Mouse (Mus musculus): ENCODE data around the gene Zbtb49.

The Zbtb49 gene

GRCm38 (mm10) chr5:38194946-38195345, 25.3 kb downstream of the Zbtb49 start:
- no peak for DNase-seq

- no peak for DNase-seq
These were observed 29.4 kb downstream of the Zbtb49 start for GRCm38 (mm10) chr5:38190907-38191306.

GRCm38 (mm10) chr5:38187006-38187405, 33.3 kb downstream of the Zbtb49 start:
- no peak for DNase-seq

DNA sequence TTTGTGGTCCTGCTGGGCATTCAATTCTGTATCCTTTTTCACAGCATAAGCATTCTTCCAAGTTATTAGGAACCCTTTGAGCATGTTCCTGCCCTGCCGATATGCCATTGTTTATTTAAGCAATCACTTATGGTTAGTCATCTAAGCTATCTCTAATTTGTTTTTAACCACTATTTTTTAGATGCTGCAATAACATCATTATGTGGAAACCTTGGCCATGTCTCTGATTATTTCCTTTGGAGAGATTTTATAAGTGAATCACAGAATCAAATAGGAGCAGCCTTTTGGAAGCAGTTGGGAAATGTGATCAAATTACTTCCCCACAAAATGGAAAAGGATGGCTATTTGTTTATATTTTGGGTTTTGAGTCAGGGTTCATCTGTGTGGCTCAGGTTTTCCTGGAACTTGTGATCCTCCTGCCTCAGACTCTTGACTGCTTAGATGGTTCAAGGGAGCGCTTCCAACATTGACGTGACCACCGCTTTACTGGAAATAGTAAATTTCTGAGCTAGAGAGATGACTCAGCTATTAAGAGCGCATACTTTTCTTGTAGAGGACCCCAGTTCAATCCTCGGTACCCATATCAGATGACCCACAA, 35.5 kb downstream of the Zbtb49 start:
- DNase-seq: no peak

DNA sequence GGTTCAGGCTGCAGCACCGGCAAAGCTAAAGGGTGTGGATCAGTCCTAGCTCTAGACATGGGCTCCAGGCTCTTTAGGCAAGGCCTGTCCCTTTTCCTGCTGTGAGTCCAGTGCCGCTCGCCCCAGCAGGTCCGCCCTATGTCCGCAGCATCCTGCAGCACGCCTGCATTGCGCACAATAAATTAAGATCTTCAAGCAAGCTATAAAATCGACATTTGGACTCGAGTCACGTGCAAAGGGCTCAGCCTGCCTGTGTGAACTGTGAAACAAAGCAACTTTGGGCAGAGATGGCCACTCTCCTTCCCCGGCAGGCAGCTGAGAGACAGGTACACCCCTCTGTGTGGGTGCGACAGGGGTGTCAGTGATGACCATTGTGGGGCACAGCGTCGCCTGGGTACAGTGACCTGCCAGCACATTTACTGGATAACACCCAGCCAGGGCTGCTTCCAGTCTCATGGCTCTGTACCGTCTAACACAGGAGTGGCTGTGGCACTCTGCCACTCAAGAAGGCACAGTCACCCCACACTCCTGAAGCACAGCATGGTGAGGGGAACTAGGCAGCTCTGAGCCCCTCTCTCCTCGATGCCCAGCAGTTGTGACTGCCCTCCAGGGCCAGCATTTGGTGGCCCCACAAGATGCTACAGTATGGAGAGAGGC, 45.9 kb downstream of the Zbtb49 start:
- no peak for DNase-seq

DNA sequence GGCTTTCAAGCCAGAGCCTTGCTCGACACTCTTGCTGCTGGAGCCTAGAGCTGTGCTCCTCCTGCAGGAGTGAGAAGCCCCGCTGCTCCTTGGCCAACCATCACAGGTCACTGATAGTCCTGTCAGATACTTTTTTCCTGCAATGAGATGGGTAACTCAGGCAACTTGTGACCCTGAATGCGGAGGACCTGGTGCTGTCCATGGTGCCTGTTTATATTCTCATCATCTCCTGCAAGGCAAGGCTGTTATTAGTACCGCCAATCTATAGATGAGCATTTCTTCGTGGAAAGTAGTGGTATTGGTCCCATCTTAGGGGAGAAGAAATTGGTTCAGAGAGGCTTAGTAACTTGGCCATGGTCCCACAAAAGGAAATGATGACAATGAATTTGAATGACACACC, 46.5 kb downstream of the Zbtb49 start:
- no peak for DNase-seq

DNA sequence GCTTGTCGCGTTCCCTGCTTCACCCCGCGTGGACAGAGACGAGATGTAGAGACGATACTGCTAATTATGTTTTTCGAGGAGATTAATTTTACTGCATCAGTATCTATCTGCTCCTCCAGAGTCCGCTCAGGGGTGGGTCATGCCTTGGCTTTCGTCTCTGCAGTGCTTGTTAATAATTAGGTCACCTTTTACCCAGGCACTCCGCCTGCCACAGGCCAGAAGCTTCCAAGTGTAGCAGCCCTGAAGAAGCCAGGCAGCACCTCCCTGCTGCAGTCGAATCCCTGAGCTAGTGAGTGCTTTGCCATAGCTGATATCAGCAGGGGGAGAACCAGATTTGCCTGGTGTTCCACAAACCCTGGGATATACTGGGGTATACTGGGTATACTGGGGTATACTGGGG, 51.8 kb downstream of the Zbtb49 start:
- no peak for DNase-seq

- DNase-seq: no peak
These were observed 60.4 kb downstream of the Zbtb49 start, which contains the start of gene Nsg1 for GRCm38 (mm10) chr5:38159634-38160413. Gene Nsg1 (minus strand): TSS chr5:38159907.

DNA sequence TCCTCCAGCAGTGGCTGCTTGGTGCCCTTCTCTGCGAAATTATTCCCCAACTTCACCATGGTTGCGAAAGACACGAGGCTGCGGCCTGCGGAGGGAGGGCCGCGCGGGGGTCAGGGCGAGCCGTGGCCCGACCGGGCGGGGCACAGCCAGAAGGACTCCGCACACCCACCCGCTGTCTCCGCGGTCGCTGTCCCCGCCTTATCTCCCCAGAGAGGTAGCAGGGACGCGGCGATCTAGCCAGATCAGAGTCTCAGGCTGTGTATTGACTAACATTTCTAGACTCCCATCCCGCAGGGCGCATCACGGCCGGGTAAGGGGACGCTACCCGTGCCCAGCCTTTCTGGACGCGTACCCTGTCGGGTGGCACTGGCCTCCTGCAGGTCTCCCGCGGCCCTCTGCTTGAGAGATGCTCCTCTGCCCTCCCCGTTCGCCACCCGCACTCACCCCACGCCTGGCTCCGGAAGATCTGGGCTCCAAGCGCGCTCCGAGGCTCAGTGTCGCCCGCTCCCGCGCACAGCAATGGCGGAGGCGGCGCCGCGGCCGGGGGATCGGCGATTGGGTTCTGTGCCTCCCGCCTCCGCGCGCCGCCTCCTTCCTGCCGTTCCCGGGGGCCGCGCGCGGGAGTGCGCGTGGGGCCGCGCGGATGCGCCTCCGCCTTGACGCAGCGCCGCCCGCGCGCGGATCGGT, 61.2 kb downstream of the Zbtb49 start:
- DNase-seq: peak; percentile 76

- peak; percentile 8 for DNase-seq
These were observed 61.7 kb downstream of the Zbtb49 start for GRCm38 (mm10) chr5:38158501-38158946.

- DNase-seq: no peak
These were observed 62.7 kb downstream of the Zbtb49 start for GRCm38 (mm10) chr5:38157481-38158020.

- DNase-seq: no peak
These were observed 66.6 kb downstream of the Zbtb49 start for GRCm38 (mm10) chr5:38153636-38154035.

DNA sequence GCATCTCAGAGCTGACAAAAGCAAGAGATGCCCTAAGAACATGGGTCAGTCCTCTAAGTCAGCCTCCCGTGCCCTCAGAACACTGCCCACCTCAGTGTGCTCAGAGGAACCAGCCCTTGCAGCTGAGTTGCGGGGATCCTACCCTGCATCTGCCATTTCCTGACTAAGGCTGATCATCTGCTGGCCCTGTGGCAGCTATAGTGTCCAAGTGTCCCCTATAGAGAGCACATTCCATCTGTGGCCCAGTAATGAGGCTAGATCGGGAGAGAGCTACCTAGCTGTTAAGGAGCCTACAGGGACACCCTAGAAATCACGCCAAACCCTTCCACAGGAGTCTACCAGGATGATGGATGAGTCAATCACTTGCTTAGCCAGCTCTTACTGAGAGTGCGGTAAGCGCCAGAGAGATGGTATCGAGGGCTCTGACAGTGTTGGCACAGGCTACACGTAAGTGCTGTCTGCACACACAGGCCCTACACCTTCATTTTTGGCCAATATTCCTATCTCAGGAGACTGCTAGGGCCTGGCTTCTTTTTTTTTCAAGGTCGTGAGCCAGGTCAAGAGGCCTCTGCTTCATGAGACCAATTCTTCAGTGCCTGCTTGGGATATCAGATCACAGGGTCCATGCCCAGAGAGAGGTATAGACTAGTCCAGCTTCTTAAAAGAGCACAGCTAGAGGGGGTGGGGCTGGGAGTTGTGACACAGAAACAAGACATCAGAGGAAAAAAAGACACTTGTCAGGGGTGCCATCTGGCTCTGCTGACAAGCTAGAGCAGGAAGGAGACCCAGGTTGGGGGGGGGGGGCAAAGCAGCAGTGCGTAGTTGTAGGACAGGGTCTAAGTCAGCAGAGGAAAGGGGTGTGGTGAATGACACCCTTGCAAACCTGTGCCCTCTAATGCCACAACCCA, 67.8 kb downstream of the Zbtb49 start:
- DNase-seq: no peak

DNA sequence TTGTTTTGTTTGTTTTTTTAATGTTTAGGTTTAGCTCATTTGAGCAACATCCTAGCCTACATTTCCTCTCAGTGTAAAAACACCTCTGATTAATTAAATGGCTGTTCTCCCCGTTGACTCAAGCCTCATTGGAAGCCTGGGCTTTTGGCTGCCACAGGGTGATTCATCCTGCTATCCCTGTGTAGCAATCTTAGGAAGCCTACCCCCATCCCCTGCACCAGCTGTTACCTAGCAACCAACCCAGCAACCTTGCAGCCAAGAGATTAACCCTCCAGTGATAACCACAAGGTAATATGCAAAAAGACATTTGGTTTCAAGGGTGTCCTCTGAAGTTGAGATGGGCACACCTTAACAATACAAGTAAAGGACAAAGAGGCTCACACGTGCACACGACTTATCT, 69.0 kb downstream of the Zbtb49 start:
- no peak for DNase-seq

DNA sequence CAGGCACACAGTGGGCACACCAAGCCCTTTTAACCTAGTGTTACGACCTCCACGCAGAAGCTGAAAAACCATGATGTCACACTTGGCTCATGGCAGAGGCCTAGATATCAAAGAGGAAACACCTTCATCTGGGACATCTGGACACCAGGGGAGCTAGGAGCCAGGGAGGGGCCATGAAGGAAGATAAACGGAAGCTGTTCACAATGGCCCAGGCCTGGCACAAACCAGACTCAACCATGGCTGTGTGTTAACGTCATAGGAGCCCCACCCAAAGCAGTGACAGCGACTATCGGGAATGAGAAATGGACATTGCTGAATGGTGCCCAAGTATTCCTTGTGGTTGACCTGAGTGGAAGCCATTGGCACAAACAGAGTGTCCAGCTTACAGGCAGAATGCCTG, 73.7 kb downstream of the Zbtb49 start:
- DNase-seq: peak; percentile 81

DNA sequence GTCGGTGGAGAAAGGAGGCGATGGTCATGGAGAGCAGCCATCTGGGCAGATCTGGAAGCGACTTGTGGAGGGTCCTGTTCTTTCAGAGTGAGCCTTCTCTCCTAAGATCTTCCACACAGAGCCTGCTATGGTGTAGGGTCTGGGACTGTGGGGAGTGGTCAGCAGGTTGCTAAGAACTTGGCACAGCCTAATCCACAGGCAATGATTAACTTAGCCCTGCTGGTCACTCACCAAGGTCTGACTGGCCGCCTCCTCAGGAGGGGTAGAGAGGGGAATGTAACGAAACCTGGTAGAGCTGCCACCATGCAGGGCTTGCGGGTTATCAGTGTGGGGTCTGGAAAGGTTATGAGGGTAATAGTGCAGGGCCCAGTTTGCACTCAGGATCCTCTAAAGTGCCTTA, 79.4 kb downstream of the Zbtb49 start:
- no peak for DNase-seq

Data from lung, postnatal 10 days (tissue).